Mouse (Mus musculus): ENCODE data around the gene Ncln. TPM values are rescaled to one million over a fixed set of nuclear protein-coding genes. Genes with fewer than 3 reads are reported as not detected.
"Not testable (repeated sequence)": the region's sequence is repeated elsewhere in the genome, so short reads cannot be mapped to it uniquely, and the experiment has no call there.

Ncln gene
- polyA plus RNA-seq, 1 experiment from 2014 or later, result 69.7 TPM

- no peak within 1 kb of the TSS for H3K9ac ChIP-seq
- H3K27ac ChIP-seq, result no peak within 1 kb of the TSS
- no peak within 1 kb of the TSS for H3K4me3 ChIP-seq
- peaks cover 68% of the 10 kb centered on the region for H3K27me3 ChIP-seq (replicated peaks)
- ATAC-seq (replicated peaks), result no peak
- H3K36me3 ChIP-seq (replicated peaks), result no peaks in the 10 kb centered on the region
- H3K4me2 ChIP-seq, result no peak within 1 kb of the TSS
- 65% methylated on average over 28 of the region's 28 CpGs for WGBS
- no peaks in the 10 kb centered on the region for H3K4me1 ChIP-seq
- no peaks in the 10 kb centered on the region for H3K9me3 ChIP-seq
These were observed 40.9 kb downstream of the Ncln start, which contains the start of gene Nfic for GRCm38 (mm10) chr10:81455181-81455895. Gene Nfic (minus strand): TSS chr10:81455635.

GRCm38 (mm10) chr10:81454106-81454505 is 42.1 kb downstream of the Ncln start:
- Histone ChIP-seq H3K27me3 (replicated peaks) (peaks cover 71% of the 10 kb centered on the region), H3K27ac (no peak overlapping the region), H3K9ac (no peak overlapping the region), H3K4me3 (no peak overlapping the region), H3K4me1 (no peaks in the 10 kb centered on the region), H3K4me2 (no peak overlapping the region), H3K9me3 (no peaks in the 10 kb centered on the region), H3K36me3 (replicated peaks) (no peaks in the 10 kb centered on the region)
- 73% methylated on average over 2 of the region's 2 CpGs for WGBS
- no peak for ATAC-seq (replicated peaks)

- Histone ChIP-seq H3K4me1 (no peaks in the 10 kb centered on the region), H3K27ac (no peak overlapping the region), H3K4me2 (no peak overlapping the region), H3K9me3 (no peaks in the 10 kb centered on the region), H3K9ac (no peak overlapping the region), H3K36me3 (replicated peaks) (no peaks in the 10 kb centered on the region), H3K4me3 (no peak overlapping the region), H3K27me3 (replicated peaks) (peaks cover 79% of the 10 kb centered on the region)
- 4% methylated on average over 14 of the region's 14 CpGs for WGBS
- ATAC-seq (replicated peaks), result no peak
These were observed 43.3 kb downstream of the Ncln start for GRCm38 (mm10) chr10:81452947-81453288.

GRCm38 (mm10) chr10:81452237-81452946 is 43.8 kb downstream of the Ncln start:
- no peak overlapping the region for H3K4me3 ChIP-seq
- H3K9ac ChIP-seq, result no peak overlapping the region
- WGBS, result 10% methylated on average over 36 of the region's 36 CpGs
- H3K27ac ChIP-seq, result no peak overlapping the region
- no peaks in the 10 kb centered on the region for H3K4me1 ChIP-seq
- no peak for ATAC-seq (replicated peaks)
- no peaks in the 10 kb centered on the region for H3K9me3 ChIP-seq
- H3K27me3 ChIP-seq (replicated peaks), result peaks cover 77% of the 10 kb centered on the region
- no peaks in the 10 kb centered on the region for H3K36me3 ChIP-seq (replicated peaks)
- no peak overlapping the region for H3K4me2 ChIP-seq

GRCm38 (mm10) chr10:81451365-81451745 is 44.8 kb downstream of the Ncln start:
- Histone ChIP-seq H3K4me1 (no peaks in the 10 kb centered on the region), H3K9me3 (no peaks in the 10 kb centered on the region), H3K36me3 (replicated peaks) (no peaks in the 10 kb centered on the region), H3K4me3 (no peak overlapping the region), H3K27ac (no peak overlapping the region), H3K4me2 (no peak overlapping the region), H3K9ac (no peak overlapping the region), H3K27me3 (replicated peaks) (peaks cover 69% of the 10 kb centered on the region)
- no peak for ATAC-seq (replicated peaks)
- WGBS, result 71% methylated on average over 6 of the region's 6 CpGs

GRCm38 (mm10) chr10:81450641-81451364 is 45.4 kb downstream of the Ncln start:
- peaks cover 65% of the 10 kb centered on the region for H3K27me3 ChIP-seq (replicated peaks)

GRCm38 (mm10) chr10:81450140-81450539 is 46.1 kb downstream of the Ncln start:
- H3K36me3 ChIP-seq (replicated peaks), result no peaks in the 10 kb centered on the region
- 2% methylated on average over 7 of the region's 7 CpGs for WGBS
- H3K27me3 ChIP-seq (replicated peaks), result peaks cover 58% of the 10 kb centered on the region
- no peak overlapping the region for H3K9ac ChIP-seq
- no peak overlapping the region for H3K4me3 ChIP-seq
- no peak overlapping the region for H3K27ac ChIP-seq
- no peak overlapping the region for H3K4me2 ChIP-seq
- no peaks in the 10 kb centered on the region for H3K4me1 ChIP-seq
- no peaks in the 10 kb centered on the region for H3K9me3 ChIP-seq
- peak; percentile 81 for ATAC-seq (replicated peaks)

More at GRCm38 (mm10) chr10:81450641-81451364, 45.4 kb downstream of the Ncln start:
- no peaks in the 10 kb centered on the region for H3K4me1 ChIP-seq
- ATAC-seq (replicated peaks), result no peak
- H3K36me3 ChIP-seq (replicated peaks), result no peaks in the 10 kb centered on the region
- H3K9me3 ChIP-seq, result no peaks in the 10 kb centered on the region
- H3K4me3 ChIP-seq, result no peak overlapping the region
- no peak overlapping the region for H3K4me2 ChIP-seq
- 59% methylated on average over 9 of the region's 9 CpGs for WGBS
- no peak overlapping the region for H3K9ac ChIP-seq
- H3K27ac ChIP-seq, result no peak overlapping the region

- ATAC-seq (replicated peaks); H3K4me3 ChIP-seq; H3K36me3 ChIP-seq (replicated peaks); H3K9ac ChIP-seq; H3K4me2 ChIP-seq; H3K27ac ChIP-seq; H3K4me1 ChIP-seq; H3K9me3 ChIP-seq: not testable (repeated sequence)
- H3K27me3 ChIP-seq (replicated peaks), result peaks cover 18% of the 10 kb centered on the region; the same call in 1 of the 2 replicates
- WGBS, result 32% methylated on average over 2 of the region's 2 CpGs
These were observed 50.7 kb downstream of the Ncln start for GRCm38 (mm10) chr10:81445516-81445915.

- Histone ChIP-seq H3K36me3 (replicated peaks) (no peaks in the 10 kb centered on the region), H3K9me3 (no peaks in the 10 kb centered on the region), H3K4me3 (no peak overlapping the region), H3K27ac (no peak overlapping the region), H3K4me2 (no peak overlapping the region), H3K9ac (no peak overlapping the region), H3K27me3 (replicated peaks) (peaks cover 4% of the 10 kb centered on the region; the same call in 1 of the 2 replicates), H3K4me1 (no peaks in the 10 kb centered on the region)
- ATAC-seq (replicated peaks), result no peak
These were observed 55.2 kb downstream of the Ncln start for GRCm38 (mm10) chr10:81441019-81441418.

Small RNA genes lying within 50 kb of the gene (microRNA-seq; reads per million reads assigned to microRNA genes)
- not detected for gene Gm25595

Other genes starting within 250 kb of the Ncln start
- 37.2 and 40.1 TPM in 2 replicates for gene Matk, start 243.5 kb downstream of the Ncln start, polyA plus RNA-seq (2015; fragmentation: Nextera tagmentation; extraction: Ambion mirVana)
- 124 and 126 TPM in 2 replicates for gene Mrpl54, start 229.5 kb downstream of the Ncln start, polyA plus RNA-seq (2015; fragmentation: Nextera tagmentation; extraction: Ambion mirVana)
- gene Apba3, start 229.4 kb downstream of the Ncln start, polyA plus RNA-seq (2015; fragmentation: Nextera tagmentation; extraction: Ambion mirVana), result 36.4 and 38.5 TPM in 2 replicates
- 6.9 and 8.0 TPM in 2 replicates for gene Tjp3, start 204.8 kb downstream of the Ncln start, polyA plus RNA-seq (2015; fragmentation: Nextera tagmentation; extraction: Ambion mirVana)
- 154 and 159 TPM in 2 replicates for gene Pip5k1c, start 203.4 kb downstream of the Ncln start, polyA plus RNA-seq (2015; fragmentation: Nextera tagmentation; extraction: Ambion mirVana)
- gene Cactin, start 175.3 kb downstream of the Ncln start, polyA plus RNA-seq (2015; fragmentation: Nextera tagmentation; extraction: Ambion mirVana), result 35.8 and 38.3 TPM in 2 replicates
- 5.7 and 6.2 TPM in 2 replicates for gene Tbxa2r, start 167.7 kb downstream of the Ncln start, polyA plus RNA-seq (2015; fragmentation: Nextera tagmentation; extraction: Ambion mirVana)
- gene Gipc3, start 153.1 kb downstream of the Ncln start, polyA plus RNA-seq (2015; fragmentation: Nextera tagmentation; extraction: Ambion mirVana), result not detected in 2 replicates
- gene Hmg20b, start 145.9 kb downstream of the Ncln start, polyA plus RNA-seq (2015; fragmentation: Nextera tagmentation; extraction: Ambion mirVana), result 26.6 and 29.9 TPM in 2 replicates
- 19.7 and 22.5 TPM in 2 replicates for gene Mfsd12, start 138.9 kb downstream of the Ncln start, polyA plus RNA-seq (2015; fragmentation: Nextera tagmentation; extraction: Ambion mirVana)
- 1.1 TPM in 2 replicates for gene 4930404N11Rik, start 130.6 kb downstream of the Ncln start, polyA plus RNA-seq (2015; fragmentation: Nextera tagmentation; extraction: Ambion mirVana)
- gene Fzr1, start 117.9 kb downstream of the Ncln start, polyA plus RNA-seq (2015; fragmentation: Nextera tagmentation; extraction: Ambion mirVana), result 153 and 159 TPM in 2 replicates
- 90.4 and 92.6 TPM in 2 replicates for gene Dohh, start 112.0 kb downstream of the Ncln start, polyA plus RNA-seq (2015; fragmentation: Nextera tagmentation; extraction: Ambion mirVana)
- gene Gm48551, start 111.9 kb downstream of the Ncln start, polyA plus RNA-seq (2015; fragmentation: Nextera tagmentation; extraction: Ambion mirVana), result 8.4 and 9.3 TPM in 2 replicates
- 2.7 and 3.3 TPM in 2 replicates for gene Gm48552, start 107.4 kb downstream of the Ncln start, polyA plus RNA-seq (2015; fragmentation: Nextera tagmentation; extraction: Ambion mirVana)
- gene Smim24, start 103.3 kb downstream of the Ncln start, polyA plus RNA-seq (2015; fragmentation: Nextera tagmentation; extraction: Ambion mirVana), result 1.4 and 1.6 TPM in 2 replicates
- gene Nfic, start 40.8 kb downstream of the Ncln start, polyA plus RNA-seq (2015; fragmentation: Nextera tagmentation; extraction: Ambion mirVana), result 18.1 and 22.8 TPM in 2 replicates
- gene Celf5, start 13.7 kb downstream of the Ncln start, polyA plus RNA-seq (2015; fragmentation: Nextera tagmentation; extraction: Ambion mirVana), result 106 and 109 TPM in 2 replicates
- gene S1pr4, start 3.7 kb upstream of the Ncln start, polyA plus RNA-seq (2015; fragmentation: Nextera tagmentation; extraction: Ambion mirVana), result 0.71 and 1.2 TPM in 2 replicates
- gene Gna15, start 27.8 kb upstream of the Ncln start, polyA plus RNA-seq (2015; fragmentation: Nextera tagmentation; extraction: Ambion mirVana), result 0.96 and 1.1 TPM in 2 replicates
- gene Gna11, start 48.8 kb upstream of the Ncln start, polyA plus RNA-seq (2015; fragmentation: Nextera tagmentation; extraction: Ambion mirVana), result 100 and 101 TPM in 2 replicates
- 802 and 851 TPM in 2 replicates for gene Aes, start 63.1 kb upstream of the Ncln start, polyA plus RNA-seq (2015; fragmentation: Nextera tagmentation; extraction: Ambion mirVana)
- 57.4 and 58.8 TPM in 2 replicates for gene Tle2, start 78.2 kb upstream of the Ncln start, polyA plus RNA-seq (2015; fragmentation: Nextera tagmentation; extraction: Ambion mirVana)
- 6.7 and 8.0 TPM in 2 replicates for gene Tle6, start 104.7 kb upstream of the Ncln start, polyA plus RNA-seq (2015; fragmentation: Nextera tagmentation; extraction: Ambion mirVana)
- gene BC025920, start 109.9 kb upstream of the Ncln start, polyA plus RNA-seq (2015; fragmentation: Nextera tagmentation; extraction: Ambion mirVana), result 1.8 and 2.0 TPM in 2 replicates
- gene Sirt6, start 131.4 kb upstream of the Ncln start, polyA plus RNA-seq (2015; fragmentation: Nextera tagmentation; extraction: Ambion mirVana), result 60.1 and 60.4 TPM in 2 replicates
- 19.1 and 20.2 TPM in 2 replicates for gene Ankrd24, start 132.1 kb upstream of the Ncln start, polyA plus RNA-seq (2015; fragmentation: Nextera tagmentation; extraction: Ambion mirVana)
- 6.6 and 6.9 TPM in 2 replicates for gene Gm10778, start 152.7 kb upstream of the Ncln start, polyA plus RNA-seq (2015; fragmentation: Nextera tagmentation; extraction: Ambion mirVana)
- gene Zfp433, start 208.4 kb upstream of the Ncln start, polyA plus RNA-seq (2015; fragmentation: Nextera tagmentation; extraction: Ambion mirVana), result 16.9 and 18.5 TPM in 2 replicates

All from midbrain, embryonic 15.5 days (tissue).